Mouse (Mus musculus) stomach, postnatal 0 days (tissue): ENCODE measurements at regions not wholly inside any gene's neighbourhood (a gene's known extent, or its start where the extent isn't known, plus 50 kb on each side); places are given as distances from the start of the nearest gene placed in this dataset.
A peak's percentile ranks its signal among the peaks of the same experiment; 100 is the strongest.
"Not testable (repeated sequence)": the region's sequence is repeated elsewhere in the genome, so short reads cannot be mapped to it uniquely, and the experiment has no call there.

Source experiments
- ATAC-seq: fragments of 200-750 bp; cut with Nextera tagmentation; 2 replicates; pipeline ENCODE4 v1.8.0; 2017; ENCODE audit not compliant: low FRiP score, low TSS enrichment
- DNase-seq: peaks from one replicate; pipeline ENCODE4 v3.0.0-alpha.2; 2016; ENCODE audit warnings: low spot score
- H3K27ac ChIP-seq: fragments of 300-500 bp; sonication (generic); replicated peaks from 2 replicates; pipeline ENCODE4 v1.5.1; 2014; ENCODE audit warnings: mild to moderate bottlenecking, control low read depth
- H3K27me3 ChIP-seq: fragments of 300-500 bp; sonication (generic); 2 replicates; pipeline ENCODE4 v1.6.1; 2014; ENCODE audit warnings: low read length; ENCODE audit not compliant: control insufficient read depth, insufficient read depth
- H3K36me3 ChIP-seq: fragments of 300-500 bp; sonication (generic); 2 replicates; pipeline ENCODE4 v1.6.1; 2014; ENCODE audit warnings: low read length, mixed read lengths; ENCODE audit not compliant: control insufficient read depth, insufficient read depth
- H3K4me1 ChIP-seq: fragments of 300-500 bp; sonication (generic); replicated peaks from 2 replicates; pipeline ENCODE4 v1.6.1; 2014; ENCODE audit warnings: antibody characterized with exemption; ENCODE audit not compliant: control insufficient read depth, insufficient read depth
- H3K4me2 ChIP-seq: fragments of 300-500 bp; sonication (generic); replicated peaks from 2 replicates; pipeline ENCODE4 v1.6.1; 2014; ENCODE audit warnings: low read depth, mild to moderate bottlenecking, control low read depth, moderate library complexity
- H3K4me3 ChIP-seq: fragments of 300-500 bp; sonication (generic); 2 replicates; pipeline ENCODE4 v1.5.1; 2014; ENCODE audit warnings: low read depth, low read length, control low read depth
- H3K9ac ChIP-seq: fragments of 300-500 bp; sonication (generic); 2 replicates; pipeline ENCODE4 v1.6.1; 2014; ENCODE audit warnings: mild to moderate bottlenecking, low read length, control low read depth, mixed read lengths
- H3K9me3 ChIP-seq: fragments of 300-500 bp; sonication (generic); 2 replicates; pipeline ENCODE4 v1.6.1; 2016; ENCODE audit warnings: low read length; ENCODE audit not compliant: control insufficient read depth
- CTCF ChIP-seq: IDR thresholded peaks from 2 replicates; pipeline ENCODE4 v1.5.1; 2016; ENCODE audit warnings: antibody characterized with exemption, low read depth, mild to moderate bottlenecking, moderate library complexity
- EP300 ChIP-seq: optimal IDR thresholded peaks from 2 replicates; pipeline ENCODE3; 2016; ENCODE audit warnings: antibody characterized with exemption
- WGBS: fragments of 180-500 bp; shearing (Covaris S2); extraction: QIAGEN DNeasy Blood & Tissue Kit; methylation state at CpG from one replicate; pipeline ENCODE4 v1.1.7; 2014; 5-methylcytosine and 5-hydroxymethylcytosine counted together

- no peak for ATAC-seq
- Histone ChIP-seq H3K9ac (no peak overlapping the region), H3K4me3 (no peak overlapping the region), H3K36me3 (no peaks in the 10 kb centered on the region), H3K4me2 (no peak overlapping the region), H3K9me3 (no peaks in the 10 kb centered on the region), H3K27me3 (no peaks in the 10 kb centered on the region), H3K27ac (no peak overlapping the region), H3K4me1 (no peaks in the 10 kb centered on the region)
- peak; percentile 33 for DNase-seq
- 12% methylated on average over 7 of the region's 7 CpGs for WGBS
- TF ChIP-seq CTCF (peak; percentile 86), EP300 (no peak)
Measured at GRCm38 (mm10) chr15:41325633-41326252, 1191.6 kb downstream of the 9330182O14Rik start.

- Histone ChIP-seq H3K27me3 (no peaks in the 10 kb centered on the region), H3K4me1 (no peaks in the 10 kb centered on the region), H3K9ac (no peak overlapping the region), H3K36me3 (no peaks in the 10 kb centered on the region), H3K9me3 (no peaks in the 10 kb centered on the region), H3K4me2 (no peak overlapping the region), H3K27ac (no peak overlapping the region), H3K4me3 (no peak overlapping the region)
- TF ChIP-seq CTCF = no peak
- TF ChIP-seq EP300 = no peak
- no peak for DNase-seq
- WGBS = 86% methylated on average over 2 of the region's 2 CpGs
- ATAC-seq = no peak
Measured at GRCm38 (mm10) chr15:41329286-41329685, 1195.1 kb downstream of the 9330182O14Rik start.

- no peak for DNase-seq
- 5% methylated on average over 2 of the region's 2 CpGs for WGBS
Measured at GRCm38 (mm10) chr15:41330085-41330484, 1195.9 kb downstream of the 9330182O14Rik start.

GRCm38 (mm10) chr15:41332451-41332850 lies 1198.3 kb downstream of the 9330182O14Rik start:
- WGBS = 83% methylated on average over 1 of the region's 1 CpGs
- ATAC-seq (no peak), DNase-seq (no peak)
- Histone ChIP-seq H3K9ac (no peak overlapping the region), H3K4me3 (no peak overlapping the region), H3K4me2 (no peak overlapping the region), H3K36me3 (no peaks in the 10 kb centered on the region), H3K27me3 (no peaks in the 10 kb centered on the region), H3K27ac (no peak overlapping the region), H3K4me1 (no peaks in the 10 kb centered on the region), H3K9me3 (no peaks in the 10 kb centered on the region)
- TF ChIP-seq CTCF (no peak), EP300 (no peak)

More at GRCm38 (mm10) chr15:41330085-41330484, 1195.9 kb downstream of the 9330182O14Rik start:
- Histone ChIP-seq H3K4me2 (no peak overlapping the region), H3K4me1 (no peaks in the 10 kb centered on the region), H3K4me3 (no peak overlapping the region), H3K9me3 (no peaks in the 10 kb centered on the region), H3K9ac (no peak overlapping the region), H3K27ac (no peak overlapping the region), H3K27me3 (no peaks in the 10 kb centered on the region), H3K36me3 (no peaks in the 10 kb centered on the region)
- ATAC-seq = no peak
- TF ChIP-seq CTCF = peak; percentile 51
- TF ChIP-seq EP300 = no peak

- no peak for ATAC-seq
- TF ChIP-seq EP300 = no peak
- 58% methylated on average over 3 of the region's 3 CpGs for WGBS
- Histone ChIP-seq H3K27me3 (no peaks in the 10 kb centered on the region), H3K4me1 (no peaks in the 10 kb centered on the region), H3K36me3 (no peaks in the 10 kb centered on the region), H3K4me3 (no peak overlapping the region), H3K9ac (no peak overlapping the region), H3K27ac (no peak overlapping the region), H3K4me2 (no peak overlapping the region), H3K9me3 (no peaks in the 10 kb centered on the region)
- no peak for DNase-seq
Measured at GRCm38 (mm10) chr15:41333165-41333564, 1199.0 kb downstream of the 9330182O14Rik start.

GRCm38 (mm10) chr15:41340621-41341020 lies 1206.5 kb downstream of the 9330182O14Rik start:
- 94% methylated on average over 2 of the region's 2 CpGs for WGBS

More at GRCm38 (mm10) chr15:41340621-41341020, 1206.5 kb downstream of the 9330182O14Rik start:
- ATAC-seq, H3K36me3 ChIP-seq, H3K4me1 ChIP-seq, H3K27me3 ChIP-seq, H3K27ac ChIP-seq, H3K4me2 ChIP-seq, DNase-seq, H3K9ac ChIP-seq, H3K9me3 ChIP-seq, H3K4me3 ChIP-seq: not testable (repeated sequence)
